Mouse (Mus musculus): ENCODE measurements around the gene Aacs. TPM values are rescaled to one million over a fixed set of nuclear protein-coding genes. Genes with fewer than 3 reads are reported as not detected.

Aacs gene
- polyA plus RNA-seq, 1 experiment from 2014 or later = 63.6 TPM

DNA sequence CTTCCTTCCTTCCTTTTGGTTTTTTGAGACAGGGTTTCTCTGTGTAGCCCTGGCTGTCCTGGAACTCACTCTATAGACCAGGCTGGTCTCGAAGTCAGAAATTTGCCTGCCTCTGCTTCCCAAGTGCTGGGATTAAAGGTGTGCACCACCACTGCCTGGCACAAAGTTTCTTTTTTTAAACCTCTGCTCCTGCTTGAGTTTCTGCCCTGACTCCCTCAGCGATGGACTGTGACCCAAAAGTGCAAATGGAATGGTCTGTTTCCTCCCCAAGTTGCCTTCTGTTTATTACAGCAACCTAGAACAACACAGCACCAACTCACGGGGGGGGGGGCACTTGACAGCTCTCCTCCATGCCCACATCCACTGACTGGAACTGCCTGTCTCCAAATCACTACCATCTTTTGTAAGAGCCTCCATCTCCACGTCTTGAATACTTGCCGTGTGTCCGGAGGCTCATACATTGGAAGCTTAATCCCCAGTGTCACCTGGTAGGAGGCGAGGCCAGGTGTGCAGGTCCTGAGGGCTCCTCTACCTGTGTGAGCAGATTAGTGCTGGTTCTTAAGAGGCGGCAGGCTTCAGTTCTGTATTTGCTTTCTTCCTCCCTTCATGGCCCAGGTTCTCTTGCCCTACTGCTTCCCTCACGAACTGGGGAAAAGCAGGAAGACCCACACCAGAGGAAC lies 2.7 kb upstream of the Aacs start:
- Histone ChIP-seq H3K4me1 (ENCODE audit: control insufficient read depth, insufficient read depth, low read length) (peaks cover 19% of the 10 kb centered on the region), H3K27me3 (ENCODE audit: control insufficient read depth, insufficient read depth, low read length) (no peaks in the 10 kb centered on the region), H3K9me3 (ENCODE audit: control insufficient read depth, low read length) (no peaks in the 10 kb centered on the region), H3K4me3 (replicated peaks; ENCODE audit: low read depth, low read length) (no peak overlapping the region), H3K27ac (replicated peaks; ENCODE audit: low read depth, low read length) (no peak overlapping the region), H3K4me2 (ENCODE audit: low read length) (no peak overlapping the region), H3K36me3 (ENCODE audit: control insufficient read depth, insufficient read depth, low read length) (no peaks in the 10 kb centered on the region), H3K9ac (replicated peaks; ENCODE audit: low read length) (no peak overlapping the region)
- 78% methylated on average over 9 of the region's 9 CpGs for WGBS
- ATAC-seq (ENCODE audit: low FRiP score, low TSS enrichment) (no peak), DNase-seq (no peak)

DNA sequence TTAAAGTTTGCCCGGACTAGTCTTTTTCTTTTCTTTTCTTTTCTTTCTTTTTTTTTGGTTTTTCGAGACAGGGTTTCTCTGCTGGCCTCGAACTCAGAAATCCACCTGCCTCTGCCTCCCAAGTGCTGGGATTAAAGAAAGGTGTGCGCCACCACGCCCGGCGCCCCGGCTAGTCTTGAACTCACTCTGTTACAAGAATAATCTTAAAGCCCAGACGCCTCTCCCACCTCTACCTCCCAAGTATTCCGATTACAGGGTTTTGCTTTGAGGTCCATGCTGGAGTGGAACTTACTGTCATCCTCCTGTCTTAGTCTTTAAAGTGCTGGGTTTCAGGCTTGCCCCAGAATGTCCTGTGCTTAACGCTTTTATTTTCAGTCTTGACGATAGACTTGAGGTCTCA lies 584 bp upstream of the Aacs start:
- H3K9ac ChIP-seq (replicated peaks; ENCODE audit: low read length) = peak overlapping the region; percentile 75; the same call in 1 of the 2 replicates
- peak overlapping the region; percentile 91 for H3K4me2 ChIP-seq (ENCODE audit: low read length)
- no peak for DNase-seq
- H3K9me3 ChIP-seq (ENCODE audit: control insufficient read depth, low read length) = no peaks in the 10 kb centered on the region
- 65% methylated on average over 12 of the region's 12 CpGs for WGBS
- no peaks in the 10 kb centered on the region for H3K36me3 ChIP-seq (ENCODE audit: control insufficient read depth, insufficient read depth, low read length)
- no peak for ATAC-seq (ENCODE audit: low FRiP score, low TSS enrichment)
- H3K27me3 ChIP-seq (ENCODE audit: control insufficient read depth, insufficient read depth, low read length) = no peaks in the 10 kb centered on the region
- H3K27ac ChIP-seq (replicated peaks; ENCODE audit: low read depth, low read length) = 0 out of 2 replicates have a peak overlapping the region, but pooled peaks have one; percentile 82
- H3K4me3 ChIP-seq (replicated peaks; ENCODE audit: low read depth, low read length) = peak overlapping the region; percentile 78
- peaks cover 24% of the 10 kb centered on the region for H3K4me1 ChIP-seq (ENCODE audit: control insufficient read depth, insufficient read depth, low read length)

DNA sequence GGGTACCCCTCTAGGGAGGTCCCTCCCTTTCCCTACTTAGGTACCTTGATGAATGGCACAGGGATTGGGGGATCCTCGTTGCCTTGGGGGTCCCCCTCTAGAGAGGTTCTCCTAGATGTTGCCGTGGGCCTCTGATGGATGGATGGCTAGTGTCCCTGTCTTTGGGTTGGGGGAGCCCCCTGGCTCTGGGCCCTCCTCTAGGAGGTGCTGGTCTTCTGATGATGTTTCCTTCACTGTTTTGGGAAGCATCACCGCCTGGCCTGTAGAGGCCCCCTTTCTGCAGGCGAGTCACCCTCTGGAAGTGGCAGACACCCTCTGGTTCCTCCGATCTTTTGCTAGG lies 642 bp downstream of the Aacs start:
- peaks cover 24% of the 10 kb centered on the region for H3K4me1 ChIP-seq (ENCODE audit: control insufficient read depth, insufficient read depth, low read length)
- ATAC-seq (ENCODE audit: low FRiP score, low TSS enrichment) (no peak; the same call in 1 of the 2 replicates), DNase-seq (peak; percentile 26)
- no peaks in the 10 kb centered on the region for H3K36me3 ChIP-seq (ENCODE audit: control insufficient read depth, insufficient read depth, low read length)
- peak overlapping the region; percentile 75 for H3K9ac ChIP-seq (replicated peaks; ENCODE audit: low read length)
- peak overlapping the region; percentile 82 for H3K27ac ChIP-seq (replicated peaks; ENCODE audit: low read depth, low read length)
- H3K9me3 ChIP-seq (ENCODE audit: control insufficient read depth, low read length) = no peaks in the 10 kb centered on the region
- 10% methylated on average over 5 of the region's 5 CpGs for WGBS
- peak overlapping the region; percentile 78 for H3K4me3 ChIP-seq (replicated peaks; ENCODE audit: low read depth, low read length)
- H3K4me2 ChIP-seq (ENCODE audit: low read length) = peak overlapping the region; percentile 91
- no peaks in the 10 kb centered on the region for H3K27me3 ChIP-seq (ENCODE audit: control insufficient read depth, insufficient read depth, low read length)

DNA sequence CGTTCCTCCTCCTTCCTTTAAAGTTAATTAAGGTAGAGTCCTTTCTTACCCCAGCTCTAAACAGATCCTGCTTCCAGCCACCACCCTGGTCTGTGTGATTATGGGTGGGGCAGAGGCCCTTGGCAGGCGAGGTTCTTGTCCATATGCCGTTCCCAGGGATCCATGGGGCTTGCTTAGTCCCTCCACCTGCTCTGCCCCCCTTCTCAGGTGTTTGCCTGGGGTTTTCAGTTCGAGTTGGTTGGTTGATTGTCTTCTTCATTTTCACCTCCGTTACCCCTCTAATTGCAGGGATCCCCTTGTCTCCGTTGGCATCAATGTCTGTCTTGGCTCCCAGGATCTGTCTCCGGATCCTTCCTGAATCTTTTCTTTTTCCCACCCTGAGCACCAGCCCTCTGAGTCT lies 1.2 kb downstream of the Aacs start:
- H3K9ac ChIP-seq (replicated peaks; ENCODE audit: low read length) = peak overlapping the region; percentile 75; the same call in 1 of the 2 replicates
- no peak for DNase-seq
- 70% methylated on average over 7 of the region's 7 CpGs for WGBS
- no peaks in the 10 kb centered on the region for H3K36me3 ChIP-seq (ENCODE audit: control insufficient read depth, insufficient read depth, low read length)
- peak overlapping the region; percentile 78 for H3K4me3 ChIP-seq (replicated peaks; ENCODE audit: low read depth, low read length)
- ATAC-seq (ENCODE audit: low FRiP score, low TSS enrichment) = no peak
- peaks cover 24% of the 10 kb centered on the region for H3K4me1 ChIP-seq (ENCODE audit: control insufficient read depth, insufficient read depth, low read length)
- no peaks in the 10 kb centered on the region for H3K27me3 ChIP-seq (ENCODE audit: control insufficient read depth, insufficient read depth, low read length)
- peak overlapping the region; percentile 91 for H3K4me2 ChIP-seq (ENCODE audit: low read length)
- no peaks in the 10 kb centered on the region for H3K9me3 ChIP-seq (ENCODE audit: control insufficient read depth, low read length)
- no peak overlapping the region for H3K27ac ChIP-seq (replicated peaks; ENCODE audit: low read depth, low read length)

DNA sequence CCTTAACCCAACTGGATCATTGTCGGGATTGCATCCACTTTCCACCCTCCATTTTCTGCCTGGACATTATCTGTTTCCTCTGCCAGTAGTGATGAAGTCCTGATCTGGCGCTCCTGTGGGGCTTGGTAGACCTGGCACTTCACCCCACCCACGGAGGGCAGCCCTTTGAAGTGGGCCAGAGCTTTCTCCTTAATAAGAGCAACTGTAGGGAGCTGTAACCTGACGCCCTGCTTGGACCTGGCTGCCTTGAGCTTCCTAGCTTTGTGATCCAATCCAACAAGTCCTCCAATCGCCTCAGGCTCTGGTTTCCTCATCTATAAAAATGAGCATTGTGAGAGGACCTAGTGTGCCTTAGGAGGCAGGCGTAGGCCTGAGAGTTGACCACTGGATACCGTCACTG lies 1.9 kb downstream of the Aacs start:
- H3K4me2 ChIP-seq (ENCODE audit: low read length) = peak overlapping the region; percentile 91
- 73% methylated on average over 7 of the region's 7 CpGs for whole genome bisulfite sequencing
- DNase-seq (no peak), ATAC-seq (ENCODE audit: low FRiP score, low TSS enrichment) (no peak)
- peak overlapping the region; percentile 78 for H3K4me3 ChIP-seq (replicated peaks; ENCODE audit: low read depth, low read length)
- H3K27me3 ChIP-seq (ENCODE audit: control insufficient read depth, insufficient read depth, low read length) = no peaks in the 10 kb centered on the region
- H3K36me3 ChIP-seq (ENCODE audit: control insufficient read depth, insufficient read depth, low read length) = peaks cover under 1% of the 10 kb centered on the region; the same call in 1 of the 2 replicates
- no peak overlapping the region; the same call in 1 of the 2 replicates for H3K9ac ChIP-seq (replicated peaks; ENCODE audit: low read length)
- H3K27ac ChIP-seq (replicated peaks; ENCODE audit: low read depth, low read length) = no peak overlapping the region
- peaks cover 24% of the 10 kb centered on the region for H3K4me1 ChIP-seq (ENCODE audit: control insufficient read depth, insufficient read depth, low read length)
- no peaks in the 10 kb centered on the region for H3K9me3 ChIP-seq (ENCODE audit: control insufficient read depth, low read length)

DNA sequence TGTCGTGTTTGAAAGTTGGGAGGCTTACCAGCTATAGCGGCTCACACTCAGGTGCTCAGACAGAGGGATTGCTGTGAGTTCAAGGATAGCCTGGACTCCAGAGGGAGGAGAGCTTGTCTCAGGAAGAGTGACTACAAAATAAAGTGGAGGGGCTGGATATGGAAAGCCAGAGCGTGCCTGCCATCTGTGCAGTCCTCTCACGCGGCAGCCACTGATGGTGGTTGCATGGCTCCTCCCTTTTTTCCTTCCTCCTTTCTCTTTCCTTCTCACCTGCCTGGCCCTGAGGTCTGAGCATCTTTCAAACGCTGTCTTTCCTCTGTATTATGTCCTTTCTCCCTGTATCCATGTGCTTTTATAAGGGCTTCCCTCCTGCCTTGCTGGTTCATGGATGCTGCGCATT lies 2.4 kb downstream of the Aacs start:
- DNase-seq (no peak), ATAC-seq (ENCODE audit: low FRiP score, low TSS enrichment) (no peak)
- peaks cover 24% of the 10 kb centered on the region for H3K4me1 ChIP-seq (ENCODE audit: control insufficient read depth, insufficient read depth, low read length)
- no peak overlapping the region for H3K9ac ChIP-seq (replicated peaks; ENCODE audit: low read length)
- H3K27me3 ChIP-seq (ENCODE audit: control insufficient read depth, insufficient read depth, low read length) = no peaks in the 10 kb centered on the region
- peak overlapping the region; percentile 91 for H3K4me2 ChIP-seq (ENCODE audit: low read length)
- H3K9me3 ChIP-seq (ENCODE audit: control insufficient read depth, low read length) = no peaks in the 10 kb centered on the region
- H3K4me3 ChIP-seq (replicated peaks; ENCODE audit: low read depth, low read length) = no peak overlapping the region
- H3K36me3 ChIP-seq (ENCODE audit: control insufficient read depth, insufficient read depth, low read length) = peaks cover 5% of the 10 kb centered on the region
- WGBS = 86% methylated on average over 7 of the region's 7 CpGs
- H3K27ac ChIP-seq (replicated peaks; ENCODE audit: low read depth, low read length) = no peak overlapping the region

DNA sequence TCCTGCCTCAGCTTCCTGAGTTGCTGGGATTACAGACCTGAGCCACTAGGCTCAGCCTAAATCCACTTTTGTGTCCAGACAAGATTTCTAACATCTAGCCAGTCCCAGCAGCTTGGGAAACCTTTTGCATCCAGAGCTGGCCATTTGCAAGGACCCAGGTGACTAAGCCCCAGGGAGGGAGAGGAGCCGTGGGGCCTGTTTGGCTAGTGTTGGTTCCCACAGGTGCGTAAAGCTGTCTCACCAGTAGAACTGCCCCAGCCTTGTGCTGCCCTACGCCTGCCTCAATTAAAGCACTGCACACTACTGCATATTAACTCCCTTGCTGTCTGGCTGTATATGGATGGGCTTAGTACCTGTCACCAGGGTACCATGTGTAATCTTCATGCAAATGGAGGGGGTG lies 3.8 kb downstream of the Aacs start:
- Histone ChIP-seq H3K4me2 (ENCODE audit: low read length) (no peak overlapping the region), H3K27me3 (ENCODE audit: control insufficient read depth, insufficient read depth, low read length) (no peaks in the 10 kb centered on the region), H3K9me3 (ENCODE audit: control insufficient read depth, low read length) (no peaks in the 10 kb centered on the region), H3K36me3 (ENCODE audit: control insufficient read depth, insufficient read depth, low read length) (peaks cover 15% of the 10 kb centered on the region), H3K4me1 (ENCODE audit: control insufficient read depth, insufficient read depth, low read length) (peaks cover 24% of the 10 kb centered on the region), H3K9ac (replicated peaks; ENCODE audit: low read length) (no peak overlapping the region), H3K27ac (replicated peaks; ENCODE audit: low read depth, low read length) (no peak overlapping the region), H3K4me3 (replicated peaks; ENCODE audit: low read depth, low read length) (no peak overlapping the region)
- 90% methylated on average over 3 of the region's 3 CpGs for WGBS
- DNase-seq (no peak), ATAC-seq (ENCODE audit: low FRiP score, low TSS enrichment) (no peak)

DNA sequence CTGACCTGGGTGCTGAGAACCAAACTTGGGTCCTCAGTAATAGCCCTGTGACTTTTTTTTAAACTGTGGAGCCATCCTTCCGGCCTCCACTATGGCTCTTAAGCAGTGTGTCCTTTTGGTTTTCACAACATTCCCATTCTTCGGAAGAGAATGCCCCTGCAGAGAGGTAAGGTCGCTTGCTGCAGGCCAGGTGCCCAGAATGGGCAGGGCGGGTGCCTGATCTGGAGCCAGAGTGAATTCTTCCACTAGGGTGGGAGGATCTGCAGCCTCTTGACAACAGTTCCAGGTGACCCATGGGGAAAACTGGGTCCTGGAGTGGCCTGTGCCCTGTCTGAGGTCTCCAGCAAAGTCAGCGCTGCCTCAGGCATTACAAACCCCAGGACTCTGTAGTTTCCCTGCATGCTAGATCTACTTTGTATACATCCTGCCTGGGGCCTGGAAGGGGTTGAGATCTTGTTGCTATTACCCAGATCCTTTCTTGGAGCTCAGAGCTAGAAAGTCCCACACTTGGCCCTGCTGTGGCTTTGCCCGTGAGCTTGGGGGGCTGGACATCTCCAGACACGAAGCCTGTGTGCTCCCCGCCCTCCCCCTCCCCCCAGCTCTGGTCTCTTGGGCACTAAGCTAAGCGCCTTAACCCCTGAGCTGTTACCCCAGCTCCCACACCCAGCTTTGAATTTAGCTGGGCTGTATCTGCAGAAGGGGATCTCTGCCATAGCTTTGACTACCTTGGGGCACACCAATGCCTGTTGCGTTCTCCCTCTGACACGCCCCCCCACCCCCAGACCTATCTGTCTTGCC lies 5.0 kb downstream of the Aacs start:
- H3K36me3 ChIP-seq (ENCODE audit: control insufficient read depth, insufficient read depth, low read length) = peaks cover 28% of the 10 kb centered on the region
- no peak overlapping the region for H3K4me2 ChIP-seq (ENCODE audit: low read length)
- no peaks in the 10 kb centered on the region for H3K27me3 ChIP-seq (ENCODE audit: control insufficient read depth, insufficient read depth, low read length)
- ATAC-seq (ENCODE audit: low FRiP score, low TSS enrichment) (no peak), DNase-seq (no peak)
- no peak overlapping the region for H3K9ac ChIP-seq (replicated peaks; ENCODE audit: low read length)
- H3K4me1 ChIP-seq (ENCODE audit: control insufficient read depth, insufficient read depth, low read length) = peaks cover 24% of the 10 kb centered on the region
- no peaks in the 10 kb centered on the region for H3K9me3 ChIP-seq (ENCODE audit: control insufficient read depth, low read length)
- 74% methylated on average over 11 of the region's 11 CpGs for WGBS
- H3K27ac ChIP-seq (replicated peaks; ENCODE audit: low read depth, low read length) = no peak overlapping the region
- no peak overlapping the region for H3K4me3 ChIP-seq (replicated peaks; ENCODE audit: low read depth, low read length)

DNA sequence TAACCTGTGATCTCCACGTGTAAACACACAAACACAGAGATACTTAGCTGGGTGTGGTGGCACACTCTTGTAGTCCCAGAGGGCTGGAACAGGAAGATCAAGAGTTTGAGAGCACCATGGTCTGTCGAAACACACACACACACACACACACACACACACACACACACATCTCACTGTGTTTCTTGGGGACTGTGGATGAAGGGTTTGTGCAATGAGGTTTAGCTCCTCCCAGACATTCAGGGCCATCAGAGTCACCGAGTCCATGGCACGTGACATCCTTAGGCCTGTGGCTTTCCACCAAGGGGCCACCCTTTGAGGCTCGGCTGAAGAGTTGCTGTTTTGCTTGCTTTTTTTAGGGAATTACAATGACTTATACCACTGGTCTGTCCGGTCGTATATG lies 6.9 kb downstream of the Aacs start:
- Histone ChIP-seq H3K9ac (replicated peaks; ENCODE audit: low read length) (no peak overlapping the region), H3K4me1 (ENCODE audit: control insufficient read depth, insufficient read depth, low read length) (peaks cover 9% of the 10 kb centered on the region; the same call in 1 of the 2 replicates), H3K9me3 (ENCODE audit: control insufficient read depth, low read length) (no peaks in the 10 kb centered on the region), H3K4me2 (ENCODE audit: low read length) (no peak overlapping the region), H3K27me3 (ENCODE audit: control insufficient read depth, insufficient read depth, low read length) (no peaks in the 10 kb centered on the region), H3K4me3 (replicated peaks; ENCODE audit: low read depth, low read length) (no peak overlapping the region), H3K36me3 (ENCODE audit: control insufficient read depth, insufficient read depth, low read length) (peaks cover 36% of the 10 kb centered on the region), H3K27ac (replicated peaks; ENCODE audit: low read depth, low read length) (no peak overlapping the region)
- 96% methylated on average over 7 of the region's 7 CpGs for WGBS
- no peak for DNase-seq
- no peak for ATAC-seq (ENCODE audit: low FRiP score, low TSS enrichment)

All from midbrain, embryonic 14.5 days (tissue).